Mouse (Mus musculus) c-Kit-positive CD71-negative TER-119-negative erythroid progenitor cells, embryonic 14.5 days (primary cell): ENCODE measurements around the gene Zfp217.

Experiments used
- DNase-seq: peaks from one replicate; pipeline ENCODE4 v3.0.0-alpha.2; 2013; ENCODE audit warnings: low read depth

Gene Zfp217

DNA sequence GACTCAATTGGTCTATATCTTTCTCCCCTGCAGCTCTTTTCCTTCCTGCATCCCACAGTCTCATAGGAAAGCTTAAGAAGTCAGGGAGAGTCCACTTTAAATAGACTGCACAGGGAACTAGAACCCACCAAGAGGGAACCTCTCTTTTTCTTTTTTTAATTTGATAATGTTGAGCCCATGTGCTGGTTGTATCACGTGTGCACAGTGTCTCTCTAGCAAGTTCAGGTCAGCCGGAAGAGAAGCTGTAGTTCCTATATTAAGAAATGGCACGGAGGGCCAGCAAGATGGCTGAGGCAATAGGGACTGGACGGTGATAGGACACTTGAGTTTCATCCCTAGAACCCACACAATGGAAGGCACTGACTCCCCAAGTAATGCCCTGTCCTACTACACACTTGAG, 11.1 kb upstream of the Zfp217 start:
- DNase-seq, result no peak

DNA sequence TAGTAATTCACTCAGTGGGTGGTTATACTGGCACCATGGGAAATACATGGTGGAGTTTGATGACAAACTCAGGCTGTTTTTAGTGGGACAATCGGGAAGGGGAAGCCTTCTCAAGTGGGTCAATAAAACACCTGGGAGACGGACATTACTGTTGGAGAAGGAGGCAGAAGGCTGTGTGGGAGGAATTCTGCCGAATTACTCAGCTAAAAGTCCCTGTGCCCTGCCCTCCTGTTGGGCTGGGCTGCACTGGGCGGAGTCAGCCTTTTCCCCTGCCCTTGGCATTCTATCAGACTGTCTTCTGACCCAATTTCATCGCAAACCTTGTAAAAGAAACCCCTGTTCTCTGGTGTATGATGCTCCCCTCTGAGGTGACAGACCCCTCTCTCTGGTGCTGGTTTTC, 10.3 kb upstream of the Zfp217 start:
- DNase-seq, result no peak

DNA sequence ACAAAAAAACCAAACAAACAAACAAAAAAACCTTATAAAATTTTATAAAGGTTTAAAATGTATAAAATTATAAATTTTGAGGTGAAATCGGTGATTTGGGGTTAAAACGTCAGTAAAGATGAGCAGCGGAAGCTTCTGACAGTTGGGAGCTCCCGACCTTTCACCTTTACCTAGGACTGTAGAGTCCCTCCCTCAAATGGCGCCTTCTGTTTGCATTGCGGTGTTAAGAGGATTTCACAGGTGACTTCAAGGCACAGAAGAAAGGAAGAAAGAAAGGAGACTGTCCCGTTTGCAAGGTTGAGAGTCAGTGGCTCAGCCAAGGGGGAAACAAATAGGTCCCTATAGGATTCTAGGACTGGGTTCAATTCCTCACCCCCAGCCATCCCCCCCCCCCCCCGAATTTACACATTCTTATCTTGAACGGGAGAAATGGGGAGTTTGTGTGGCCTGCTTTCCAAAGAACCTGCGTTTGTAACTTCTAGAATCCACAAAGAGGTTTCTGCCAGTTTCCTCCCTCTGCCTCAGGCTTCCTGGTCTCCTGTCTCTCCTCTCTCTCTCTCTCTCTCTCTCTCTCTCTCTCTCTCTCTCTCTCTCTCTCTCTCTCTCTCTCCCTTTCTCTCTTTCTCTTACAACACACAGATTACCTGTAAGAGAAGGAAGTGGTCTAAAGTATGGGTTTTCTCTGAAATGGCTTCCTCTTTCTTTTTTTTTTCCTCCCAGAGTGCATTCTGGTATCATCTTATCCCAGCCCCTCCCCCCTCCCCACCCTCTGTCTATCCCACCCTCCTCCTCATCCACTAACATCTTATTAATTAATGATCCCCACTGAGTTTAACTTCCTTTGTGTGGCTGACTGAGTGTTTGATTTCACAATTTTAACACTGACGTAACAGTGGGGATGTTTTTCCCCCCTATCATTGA, 9.6 kb upstream of the Zfp217 start:
- no peak for DNase-seq

DNA sequence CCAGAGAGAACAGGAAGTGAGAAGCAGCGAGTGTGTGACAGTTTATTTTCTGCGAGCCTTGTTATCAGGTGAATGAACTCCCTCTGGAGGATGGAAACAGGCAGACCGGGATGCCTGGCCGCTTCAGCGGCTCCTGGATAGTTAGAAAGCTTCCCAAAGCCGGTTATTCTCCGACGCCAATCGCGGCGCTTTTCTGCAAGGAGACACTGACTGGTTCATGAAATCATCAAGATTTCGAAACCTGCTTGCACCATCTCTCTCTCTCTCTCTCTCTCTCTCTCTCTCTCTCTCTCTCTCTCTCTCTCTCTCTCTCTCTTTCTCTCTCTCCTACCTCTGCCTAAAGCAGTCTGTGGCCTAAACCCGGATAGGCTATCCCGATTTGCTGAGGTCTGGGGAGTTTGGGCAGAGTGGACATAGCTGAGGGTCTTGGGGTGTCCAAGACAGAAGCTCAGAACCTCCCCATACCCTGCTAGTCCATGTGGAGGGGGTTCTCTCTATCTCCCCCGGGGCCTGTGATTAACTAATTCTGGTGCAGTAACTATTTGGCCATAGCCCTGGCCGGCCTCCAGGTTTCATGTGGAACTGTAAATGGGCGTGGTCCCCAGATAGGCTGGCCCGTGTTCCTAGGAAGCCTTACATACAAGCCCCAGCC, 7.3 kb upstream of the Zfp217 start:
- DNase-seq, result no peak

DNA sequence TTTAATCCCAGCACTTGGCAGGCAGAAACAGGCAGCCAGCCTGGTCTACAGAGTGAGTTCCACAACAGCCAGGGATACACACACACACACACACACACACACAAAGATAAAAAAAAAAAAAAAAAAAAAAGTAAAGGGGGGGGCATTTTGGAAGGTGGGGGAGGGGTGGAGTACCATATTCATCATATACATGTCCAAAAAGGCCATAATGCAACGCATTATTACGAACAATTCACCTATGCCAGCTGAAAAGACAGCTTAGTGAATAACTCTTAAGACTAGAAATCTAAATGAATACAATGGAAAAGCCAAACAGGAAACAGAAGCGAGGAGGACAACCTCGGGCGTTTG, 6.8 kb upstream of the Zfp217 start:
- no peak for DNase-seq

DNA sequence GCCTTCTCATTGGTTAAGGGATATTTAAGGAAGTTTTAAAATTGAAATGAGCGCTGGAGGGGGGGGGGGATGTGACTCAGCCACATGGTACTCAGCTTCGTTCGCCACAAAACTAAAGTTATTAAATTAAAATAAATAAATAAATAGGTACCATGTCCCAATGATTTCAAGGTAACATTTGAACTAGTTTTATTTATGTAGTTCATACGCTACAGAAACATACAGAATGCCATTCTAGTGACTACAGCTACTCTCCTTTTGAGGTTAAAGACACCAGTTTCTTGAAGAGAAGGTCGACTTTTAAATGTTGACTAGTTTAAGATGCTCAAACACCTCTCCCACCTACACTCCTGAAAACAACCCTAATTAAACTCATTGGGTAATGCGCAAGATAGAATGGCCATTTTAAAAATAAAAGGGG, 6.4 kb upstream of the Zfp217 start:
- no peak for DNase-seq

DNA sequence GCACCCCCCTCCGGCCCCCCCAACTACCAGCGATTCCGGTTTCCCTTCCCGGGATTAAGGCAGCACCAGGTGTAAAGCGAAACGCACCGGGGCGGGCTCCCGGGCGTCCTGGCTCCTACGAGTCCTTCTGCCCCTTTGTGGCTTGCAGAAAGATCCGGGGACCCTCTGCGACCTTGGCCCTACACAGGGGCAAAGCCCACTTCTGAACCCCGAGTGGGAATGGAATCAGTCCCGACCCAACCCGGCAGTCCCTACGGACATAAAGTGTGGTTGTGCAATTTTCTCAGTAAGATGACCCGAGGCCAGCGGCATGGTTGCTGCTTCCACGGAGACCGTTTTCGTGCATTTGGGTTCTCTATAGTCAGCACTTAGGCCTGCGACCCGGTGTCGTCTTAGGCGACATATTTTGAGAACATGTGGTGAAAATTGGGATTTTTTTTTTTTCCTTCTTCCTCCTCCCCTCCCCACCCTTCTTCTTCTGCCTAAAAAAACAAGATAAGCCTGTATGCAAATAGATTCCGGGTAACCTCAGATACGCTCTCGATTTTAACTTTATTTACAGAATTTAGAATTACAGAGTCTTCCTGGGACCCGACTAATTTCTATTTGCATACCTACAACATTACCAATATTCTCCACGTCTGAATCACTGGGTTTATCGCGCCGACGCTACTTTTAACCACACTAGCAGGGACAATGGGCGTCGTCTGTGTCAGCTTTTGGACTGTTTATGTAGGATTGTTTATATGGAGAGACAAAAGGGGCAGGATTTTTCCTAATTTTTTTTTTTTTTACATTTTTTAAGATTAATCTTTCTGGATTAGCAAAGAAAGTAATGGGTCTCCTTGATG, 5.7 kb upstream of the Zfp217 start:
- no peak for DNase-seq

DNA sequence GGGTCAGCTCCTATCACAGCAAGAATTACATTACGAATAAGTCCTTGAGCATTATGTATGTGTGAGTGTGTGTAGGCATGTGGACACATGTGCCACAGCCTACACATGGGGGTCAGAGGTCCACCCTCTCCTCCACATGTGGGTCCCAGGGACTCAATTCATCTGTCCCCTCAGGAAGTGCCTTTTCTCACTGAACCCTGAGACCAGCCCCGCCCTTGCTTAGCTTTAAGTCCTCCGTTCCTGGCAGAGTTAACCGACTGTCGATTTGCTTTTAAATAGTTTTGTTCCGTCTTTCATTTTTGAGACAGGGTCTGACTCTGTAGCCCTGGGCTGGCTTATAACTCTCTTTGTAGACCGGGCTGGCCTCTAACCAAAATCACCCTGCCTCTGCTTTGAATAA, 5.0 kb upstream of the Zfp217 start:
- no peak for DNase-seq

DNA sequence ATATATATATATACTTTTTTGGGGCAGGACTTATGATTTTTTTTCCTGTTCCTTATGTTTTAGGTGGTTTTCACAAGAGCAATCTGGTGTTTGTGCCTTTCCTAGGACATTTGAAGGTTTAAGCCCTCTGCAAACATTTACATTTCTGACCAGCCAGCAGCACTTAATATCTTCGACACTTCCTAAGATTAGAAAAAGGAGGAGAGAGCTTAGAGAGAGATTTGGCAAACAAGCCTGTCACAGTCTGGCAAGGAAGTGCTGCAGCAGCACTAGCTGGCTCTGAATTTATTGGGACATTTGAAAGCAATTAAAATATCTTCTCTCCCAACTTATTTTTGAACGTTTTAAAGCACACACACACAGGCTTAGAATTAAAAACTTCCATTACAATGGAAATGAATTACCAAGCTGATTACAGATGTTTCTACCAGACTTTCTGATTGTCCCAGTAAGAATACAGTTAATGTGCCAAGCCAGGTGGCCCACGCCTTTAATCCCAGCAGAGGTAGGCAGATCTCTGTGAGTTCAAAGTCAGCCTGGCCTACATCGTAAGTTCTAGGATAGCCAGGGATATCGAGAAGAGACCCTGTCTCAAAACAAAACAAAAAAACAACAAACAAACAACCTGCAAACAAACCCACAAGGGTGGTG, 4.3 kb upstream of the Zfp217 start:
- no peak for DNase-seq

DNA sequence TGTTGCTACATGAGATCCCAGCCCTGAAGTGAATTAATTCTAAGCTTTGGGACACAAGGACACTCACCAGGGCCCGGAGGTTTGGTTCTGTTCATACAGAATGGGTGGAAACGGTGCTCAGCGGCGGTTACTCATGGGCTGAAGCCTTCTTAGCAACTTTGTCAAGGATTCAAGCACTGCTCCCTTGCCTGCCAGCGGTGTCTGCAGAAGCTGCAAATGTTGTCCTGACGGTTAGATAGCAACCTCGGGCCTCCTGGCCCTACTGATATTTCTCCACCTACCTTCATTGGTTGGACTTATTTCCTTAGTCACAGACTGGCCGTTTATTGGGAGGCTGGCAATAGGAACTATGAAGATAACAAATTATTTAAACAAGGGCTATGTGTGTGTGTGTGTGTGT, 3.6 kb upstream of the Zfp217 start:
- no peak for DNase-seq

DNA sequence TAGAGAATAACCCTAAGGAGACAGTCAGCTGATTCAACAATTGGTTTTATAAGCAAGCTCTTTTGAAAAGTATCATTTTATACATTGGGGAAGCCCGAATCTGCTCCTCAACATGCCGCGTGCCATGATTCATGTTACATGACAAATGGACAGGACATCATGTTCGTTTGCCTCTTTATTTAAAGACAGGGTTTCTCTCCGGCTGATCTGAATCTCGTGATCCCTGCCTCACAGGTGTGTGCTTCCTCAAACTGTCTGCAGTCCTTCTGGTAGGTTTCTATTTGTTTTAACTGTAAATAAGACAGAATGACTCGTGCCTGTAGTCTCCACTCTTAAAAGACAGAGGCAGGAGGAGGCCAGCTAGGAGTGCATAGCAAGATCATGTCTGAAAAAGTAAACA, 925 bp upstream of the Zfp217 start:
- no peak for DNase-seq

DNA sequence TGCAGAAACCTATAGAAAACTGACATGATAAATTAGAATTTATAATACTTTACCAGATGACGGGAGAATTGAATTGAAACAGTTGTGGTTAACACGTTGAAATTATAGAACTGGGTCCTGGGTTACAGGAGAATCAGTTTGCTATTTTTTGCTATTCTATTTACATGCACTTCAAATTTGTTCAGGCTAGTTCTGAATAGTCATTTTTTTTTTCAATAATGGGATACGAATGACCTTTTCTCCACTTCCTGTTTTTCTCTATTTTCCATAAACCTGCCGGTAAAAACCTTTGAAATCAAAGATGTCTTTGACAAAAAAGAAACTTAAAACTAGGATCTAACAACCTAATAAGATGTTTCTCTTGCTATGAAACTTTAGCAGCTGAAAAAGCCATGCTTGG, 733 bp downstream of the Zfp217 start:
- no peak for DNase-seq

DNA sequence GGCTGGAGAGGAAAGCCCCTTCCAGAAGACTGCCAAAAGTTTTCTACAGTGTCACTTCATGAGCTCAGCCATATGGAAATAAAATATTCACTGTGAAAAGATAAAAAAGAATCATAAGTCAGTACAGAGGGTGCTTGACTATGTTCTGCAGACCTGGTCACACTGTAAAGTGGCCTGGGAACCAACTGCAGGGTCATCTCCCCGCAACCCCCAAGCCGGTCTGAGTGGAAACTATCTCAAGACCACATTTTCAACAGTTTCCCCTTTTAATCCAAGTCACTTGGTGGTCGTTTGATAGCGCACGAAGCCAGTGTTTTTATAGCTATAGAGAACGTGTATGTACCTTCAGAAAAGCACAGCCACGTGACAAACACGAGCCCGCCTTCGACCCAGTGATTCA, 3.6 kb downstream of the Zfp217 start:
- DNase-seq, result no peak

DNA sequence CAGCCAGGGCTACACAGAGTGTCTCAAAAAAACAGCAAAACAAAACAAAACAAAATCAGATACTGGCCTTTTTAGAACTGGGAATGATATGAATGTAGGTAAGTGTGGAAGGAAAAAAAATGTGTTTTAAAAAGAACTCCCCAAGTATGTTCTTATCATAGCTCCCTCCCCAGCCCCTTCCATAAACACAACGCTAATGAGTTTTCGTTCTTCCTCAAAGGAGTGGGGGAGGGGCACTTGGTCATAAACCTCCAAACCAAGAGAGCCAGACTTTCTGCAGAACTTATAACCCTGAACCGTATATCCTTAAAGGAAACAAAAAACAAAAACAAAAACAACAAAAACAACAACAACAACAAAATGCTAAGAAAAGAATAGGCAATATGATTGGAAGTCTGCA, 4.0 kb downstream of the Zfp217 start:
- no peak for DNase-seq

DNA sequence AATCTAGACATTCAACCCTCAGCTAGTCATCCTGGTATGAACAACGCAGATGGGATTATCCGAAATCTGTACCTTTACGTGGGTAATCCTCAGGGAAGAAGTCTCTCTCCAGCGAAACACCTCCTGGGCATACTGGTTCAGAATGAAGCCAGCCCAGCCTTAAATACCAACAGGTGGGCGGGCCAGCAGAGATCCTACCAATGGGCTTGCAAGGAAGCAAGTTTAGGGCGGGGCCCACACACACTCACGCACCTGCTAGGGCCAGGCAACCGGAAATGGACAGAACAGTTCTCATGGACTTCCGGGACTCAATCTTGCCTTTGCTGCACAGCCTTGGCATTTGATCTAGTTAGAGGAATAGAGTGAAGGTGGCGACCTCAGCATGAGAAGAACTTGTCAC, 5.4 kb downstream of the Zfp217 start:
- DNase-seq, result no peak

DNA sequence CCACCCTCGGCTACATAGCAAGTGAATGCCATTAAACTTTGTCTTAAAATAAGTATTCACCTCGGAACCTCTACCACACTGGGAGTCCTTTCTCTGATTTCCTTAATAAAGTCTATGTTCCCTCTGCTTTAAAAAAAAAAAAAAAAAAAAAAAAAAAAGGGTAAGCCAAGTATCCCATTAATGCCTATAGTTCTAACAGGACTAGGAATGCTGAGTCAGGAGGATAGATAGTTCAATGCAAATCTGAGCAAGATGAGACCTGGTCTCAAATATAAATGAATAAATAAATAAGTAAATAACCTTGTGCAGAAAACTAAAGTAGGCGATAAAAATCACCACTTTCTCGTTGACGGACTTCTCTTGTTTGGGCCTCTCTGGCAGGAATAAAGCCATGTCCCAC, 6.4 kb downstream of the Zfp217 start:
- no peak for DNase-seq

DNA sequence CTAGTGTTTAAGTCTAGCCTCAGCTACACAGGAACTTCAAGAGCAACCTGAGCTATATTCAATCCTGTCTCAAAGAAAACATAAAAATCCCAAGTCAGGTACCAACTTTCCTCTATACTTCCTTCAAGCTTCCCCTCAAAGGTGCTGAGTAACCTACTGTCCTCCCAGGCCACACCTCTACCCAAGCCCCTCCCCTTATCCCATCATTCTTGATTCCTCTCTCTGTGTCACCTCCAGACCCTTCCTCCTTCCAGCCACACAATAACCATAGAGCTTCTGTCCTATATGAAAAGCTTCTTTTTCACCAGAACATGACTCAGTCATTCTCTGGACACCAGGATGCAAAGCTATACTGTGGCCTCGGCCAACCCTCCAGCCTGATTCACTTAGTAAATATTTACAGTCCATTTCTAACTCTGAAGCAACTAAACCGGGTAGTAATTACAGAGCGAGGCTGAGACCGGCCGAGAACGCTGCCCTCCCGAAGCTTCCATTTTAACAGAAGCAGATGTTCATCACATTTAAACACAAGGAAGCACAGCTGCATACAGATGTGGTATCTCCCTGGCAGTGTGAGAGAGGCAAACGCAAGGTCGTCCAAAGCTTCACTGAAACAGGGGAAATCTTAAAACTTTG, 8.4 kb downstream of the Zfp217 start:
- DNase-seq, result no peak

DNA sequence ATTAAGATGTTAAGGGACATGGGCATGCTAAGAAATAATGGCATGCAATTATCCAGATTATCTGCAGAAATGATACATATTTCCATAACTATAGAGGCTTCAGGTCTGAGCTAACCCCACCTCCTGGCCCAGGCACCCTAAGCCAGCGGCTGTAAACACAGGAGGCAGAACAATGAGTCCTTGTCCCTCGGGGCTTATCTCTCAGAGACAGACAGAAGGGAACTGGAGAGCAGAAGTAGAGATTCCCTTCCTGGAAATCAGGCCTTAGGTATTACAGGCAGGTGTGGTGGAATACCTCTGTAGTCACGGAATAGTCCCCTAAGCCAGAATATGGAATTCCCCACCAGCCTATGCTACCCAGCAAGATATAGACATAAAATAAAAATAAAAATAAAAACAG, 11.0 kb downstream of the Zfp217 start:
- DNase-seq, result no peak

DNA sequence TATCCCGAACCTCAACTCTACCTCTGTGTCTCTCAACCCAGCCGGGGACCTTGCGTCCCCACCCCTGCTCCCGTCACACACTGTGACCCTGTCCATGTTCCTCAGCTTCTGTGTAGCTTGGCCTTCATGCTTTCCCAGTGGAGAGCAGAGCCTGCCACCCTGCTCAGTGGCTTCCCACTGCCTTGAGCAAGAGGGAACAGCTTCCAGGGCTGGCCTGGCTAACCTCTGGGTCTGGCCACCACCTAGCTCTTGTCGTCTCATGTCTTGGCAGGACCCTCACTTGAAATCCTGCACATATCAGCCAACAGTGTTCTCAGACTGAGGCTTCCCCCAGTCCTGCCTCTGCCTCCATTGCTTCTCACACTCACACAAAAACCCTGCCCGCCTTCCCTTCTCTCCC, 12.1 kb downstream of the Zfp217 start:
- no peak for DNase-seq

DNA sequence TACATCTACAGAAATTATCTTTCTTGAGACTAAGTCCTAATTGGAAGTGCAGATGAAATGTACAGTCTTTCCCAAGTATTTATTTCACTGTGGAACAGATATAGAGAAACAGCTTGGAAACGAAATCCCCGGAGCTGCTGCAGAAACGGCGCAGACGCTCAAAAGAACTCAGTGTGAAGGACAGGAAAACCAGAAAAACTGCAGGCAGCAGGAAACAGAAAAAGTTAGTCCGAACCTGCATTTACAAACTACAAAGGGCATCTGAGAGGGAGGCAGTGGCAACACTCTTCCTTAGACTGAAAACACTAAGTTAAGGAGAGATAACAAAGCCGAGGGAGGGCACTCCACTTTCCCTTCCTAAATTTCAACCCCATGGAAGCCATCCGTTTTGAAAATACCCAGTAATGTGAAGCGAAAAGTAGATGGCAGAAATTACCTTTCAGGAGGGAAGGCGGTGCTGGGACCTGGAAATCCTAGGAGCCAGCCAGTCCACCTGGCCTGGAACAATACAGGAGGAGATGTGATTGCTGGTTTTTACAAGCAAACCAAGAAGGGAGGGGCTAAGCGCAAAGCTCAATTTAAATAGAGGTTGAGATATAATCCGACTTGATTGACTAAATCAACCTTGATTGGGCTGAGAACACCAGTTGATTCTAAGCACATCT, 13.7 kb downstream of the Zfp217 start:
- DNase-seq, result no peak

DNA sequence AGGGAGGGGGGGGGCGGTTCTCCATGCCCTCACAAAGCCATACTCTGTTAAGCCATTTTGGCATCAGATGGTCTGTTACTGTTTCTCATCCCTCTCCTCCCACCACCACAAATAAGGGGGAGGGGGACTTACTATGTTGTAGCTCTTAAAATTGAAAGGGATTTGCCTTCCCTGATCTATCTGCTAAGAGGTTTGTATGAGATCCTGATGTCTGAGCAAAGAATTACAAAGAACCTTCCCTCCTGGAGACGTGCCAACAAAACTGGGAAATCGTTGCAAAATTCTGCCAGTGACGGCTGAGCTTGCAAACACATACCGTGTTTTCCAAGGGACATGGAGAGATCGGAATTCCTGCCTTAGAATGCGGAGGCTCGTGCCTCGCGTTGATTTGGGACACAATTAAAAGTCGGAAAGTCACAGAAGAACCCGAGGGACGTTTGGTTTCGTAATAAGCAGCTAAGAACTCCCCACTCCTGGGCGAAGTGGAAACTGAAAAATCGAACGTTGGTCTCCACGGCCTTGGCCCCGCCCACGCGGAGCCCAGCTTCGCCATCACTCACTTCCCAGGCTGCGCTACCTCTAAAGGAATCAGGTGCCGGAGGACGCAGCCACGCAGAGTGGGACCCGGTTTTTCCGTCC, 14.7 kb downstream of the Zfp217 start:
- no peak for DNase-seq
